Mouse (Mus musculus): ENCODE results near the gene BC024978. TPM values are rescaled to one million over a fixed set of nuclear protein-coding genes. Genes with fewer than 3 reads are reported as not detected.
A peak's percentile ranks its signal among the peaks of the same experiment; 100 is the strongest.

Gene BC024978
- polyA plus RNA-seq, 1 experiment from 2014 or later: 5.1 TPM

DNA sequence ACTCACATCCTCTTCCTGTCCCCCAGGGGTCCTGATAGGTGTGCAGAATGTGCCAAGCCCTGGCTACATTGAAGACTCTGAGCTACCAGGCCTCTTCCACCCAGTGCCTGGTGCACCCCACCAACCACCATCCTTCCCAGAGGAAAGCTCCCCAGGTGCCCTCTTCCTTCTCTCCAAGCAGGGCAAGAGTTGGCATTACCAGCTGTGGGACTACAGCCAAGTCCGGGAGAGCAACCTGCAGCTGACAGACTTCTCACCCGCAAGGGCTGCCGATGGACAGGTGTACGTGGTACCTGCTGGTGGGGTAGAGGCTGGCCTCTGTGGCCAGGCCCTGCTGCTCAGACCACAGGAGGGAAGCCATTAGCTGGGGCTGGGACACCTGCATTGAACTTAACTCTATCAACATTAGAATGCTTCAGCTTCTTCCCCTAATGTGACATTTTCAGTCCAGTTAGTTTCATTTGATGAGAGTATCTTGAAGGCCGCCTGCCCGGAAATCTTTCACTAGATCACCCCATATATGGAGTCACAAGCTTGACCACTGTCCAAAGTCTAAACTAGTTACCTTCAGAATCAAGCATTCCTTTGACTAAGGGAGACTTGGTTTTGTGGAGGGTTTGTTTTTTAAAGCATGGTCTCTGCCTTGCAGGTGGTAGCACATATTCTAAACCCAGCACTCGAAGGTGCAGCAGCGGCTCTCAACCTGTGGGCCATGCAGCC is 8.3 kb downstream of the BC024978 start:
- Histone ChIP-seq H3K4me3 (replicated peaks; ENCODE audit: low read length) (no peak overlapping the region), H3K4me2 (ENCODE audit: low read length) (no peak overlapping the region), H3K9me3 (ENCODE audit: control insufficient read depth, low read length) (no peaks in the 10 kb centered on the region), H3K27me3 (replicated peaks; ENCODE audit: control insufficient read depth, insufficient read depth, low read length) (no peaks in the 10 kb centered on the region), H3K36me3 (ENCODE audit: control insufficient read depth, insufficient read depth) (peaks cover 6% of the 10 kb centered on the region; the same call in 1 of the 2 replicates), H3K9ac (replicated peaks; ENCODE audit: low read depth, low read length) (no peak overlapping the region), H3K4me1 (replicated peaks; ENCODE audit: control insufficient read depth, insufficient read depth, low read length) (no peaks in the 10 kb centered on the region), H3K27ac (ENCODE audit: low read length) (no peak overlapping the region)
- 94% methylated on average over 8 of the region's 8 CpGs for WGBS
- ATAC-seq: no peak

DNA sequence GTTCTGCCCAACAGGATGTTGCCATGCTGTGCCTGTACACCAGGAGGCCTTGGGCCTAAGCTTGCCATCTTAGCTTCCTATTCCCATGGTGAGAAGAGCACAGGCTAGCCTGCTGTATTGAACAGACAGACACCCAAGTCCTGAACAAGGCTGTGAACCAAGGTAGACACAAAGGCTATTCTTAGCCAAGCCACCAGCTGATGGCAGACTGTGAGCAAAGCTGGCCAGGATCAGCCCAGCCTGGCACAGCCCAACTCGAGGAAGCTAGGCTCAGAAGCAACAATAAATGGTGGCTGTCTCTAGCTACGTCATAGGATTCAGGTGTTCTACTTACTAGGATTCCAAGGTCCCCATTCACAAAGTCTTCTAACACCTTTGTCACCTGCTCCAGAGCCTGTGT is 17.0 kb downstream of the BC024978 start:
- no peak for ATAC-seq

DNA sequence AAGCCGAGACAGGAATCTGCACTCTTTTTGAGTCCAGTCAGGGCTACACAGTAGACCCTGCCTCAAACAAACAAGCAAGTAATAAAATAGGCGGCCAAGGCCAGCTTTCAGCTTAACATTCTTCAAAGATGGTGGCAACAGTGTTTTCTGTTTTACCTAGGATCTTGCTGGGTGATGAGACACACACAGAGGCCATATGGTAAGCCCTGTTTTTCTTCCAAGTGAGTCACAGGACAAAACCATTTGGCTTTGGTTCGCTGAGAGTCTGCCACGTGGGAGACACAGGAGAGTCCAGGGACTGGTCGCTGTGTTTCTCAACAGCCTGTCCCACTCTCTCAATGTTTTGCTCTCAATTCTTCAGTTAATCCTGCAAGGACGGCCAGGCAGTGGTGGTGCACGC is 23.0 kb downstream of the BC024978 start:
- no peak overlapping the region for H3K9ac ChIP-seq (replicated peaks; ENCODE audit: low read depth, low read length)
- 85% methylated on average over 7 of the region's 7 CpGs for WGBS

More for the DNA sequence above, 17.0 kb downstream of the BC024978 start:
- H3K9ac ChIP-seq (replicated peaks; ENCODE audit: low read depth, low read length): no peak overlapping the region
- 94% methylated on average over 2 of the region's 2 CpGs for WGBS
- no peak overlapping the region for H3K27ac ChIP-seq (ENCODE audit: low read length)
- H3K36me3 ChIP-seq (ENCODE audit: control insufficient read depth, insufficient read depth): peaks cover 23% of the 10 kb centered on the region
- no peak overlapping the region for H3K4me3 ChIP-seq (replicated peaks; ENCODE audit: low read length)
- H3K9me3 ChIP-seq (ENCODE audit: control insufficient read depth, low read length): no peaks in the 10 kb centered on the region
- no peaks in the 10 kb centered on the region for H3K4me1 ChIP-seq (replicated peaks; ENCODE audit: control insufficient read depth, insufficient read depth, low read length)
- no peaks in the 10 kb centered on the region for H3K27me3 ChIP-seq (replicated peaks; ENCODE audit: control insufficient read depth, insufficient read depth, low read length)
- H3K4me2 ChIP-seq (ENCODE audit: low read length): no peak overlapping the region

DNA sequence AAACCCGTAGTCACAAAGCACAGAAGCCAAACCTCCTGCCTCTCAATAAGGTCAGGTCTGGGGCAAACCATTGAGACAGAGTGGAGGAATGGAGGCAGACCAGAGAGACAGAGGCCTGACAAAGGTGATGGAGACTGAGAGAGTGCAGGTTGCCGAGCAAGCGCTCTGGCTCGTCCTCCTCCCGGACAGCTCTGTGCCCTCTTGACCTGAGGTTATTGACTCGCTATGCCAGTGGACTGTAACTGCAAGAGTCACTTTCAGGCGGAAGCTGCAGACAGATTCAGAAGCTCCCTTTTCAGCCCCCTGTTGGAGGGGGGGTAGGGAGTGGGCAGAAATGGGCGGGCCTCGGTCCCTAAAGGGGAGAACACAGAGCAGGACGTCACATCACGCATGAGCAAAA is 24.4 kb downstream of the BC024978 start:
- 85% methylated on average over 11 of the region's 11 CpGs for WGBS
- Histone ChIP-seq H3K9me3 (ENCODE audit: control insufficient read depth, low read length) (no peaks in the 10 kb centered on the region), H3K27me3 (replicated peaks; ENCODE audit: control insufficient read depth, insufficient read depth, low read length) (no peaks in the 10 kb centered on the region), H3K4me1 (replicated peaks; ENCODE audit: control insufficient read depth, insufficient read depth, low read length) (peaks cover 19% of the 10 kb centered on the region), H3K9ac (replicated peaks; ENCODE audit: low read depth, low read length) (no peak overlapping the region), H3K36me3 (ENCODE audit: control insufficient read depth, insufficient read depth) (peaks cover 8% of the 10 kb centered on the region), H3K4me2 (ENCODE audit: low read length) (no peak overlapping the region), H3K27ac (ENCODE audit: low read length) (no peak overlapping the region), H3K4me3 (replicated peaks; ENCODE audit: low read length) (no peak overlapping the region)
- ATAC-seq: no peak

More for the DNA sequence above, 23.0 kb downstream of the BC024978 start:
- no peaks in the 10 kb centered on the region for H3K27me3 ChIP-seq (replicated peaks; ENCODE audit: control insufficient read depth, insufficient read depth, low read length)
- no peak overlapping the region for H3K27ac ChIP-seq (ENCODE audit: low read length)
- H3K36me3 ChIP-seq (ENCODE audit: control insufficient read depth, insufficient read depth): peaks cover 14% of the 10 kb centered on the region
- H3K4me2 ChIP-seq (ENCODE audit: low read length): no peak overlapping the region
- no peaks in the 10 kb centered on the region for H3K9me3 ChIP-seq (ENCODE audit: control insufficient read depth, low read length)
- no peak overlapping the region for H3K4me3 ChIP-seq (replicated peaks; ENCODE audit: low read length)
- peaks cover 5% of the 10 kb centered on the region for H3K4me1 ChIP-seq (replicated peaks; ENCODE audit: control insufficient read depth, insufficient read depth, low read length)
- ATAC-seq: no peak

DNA sequence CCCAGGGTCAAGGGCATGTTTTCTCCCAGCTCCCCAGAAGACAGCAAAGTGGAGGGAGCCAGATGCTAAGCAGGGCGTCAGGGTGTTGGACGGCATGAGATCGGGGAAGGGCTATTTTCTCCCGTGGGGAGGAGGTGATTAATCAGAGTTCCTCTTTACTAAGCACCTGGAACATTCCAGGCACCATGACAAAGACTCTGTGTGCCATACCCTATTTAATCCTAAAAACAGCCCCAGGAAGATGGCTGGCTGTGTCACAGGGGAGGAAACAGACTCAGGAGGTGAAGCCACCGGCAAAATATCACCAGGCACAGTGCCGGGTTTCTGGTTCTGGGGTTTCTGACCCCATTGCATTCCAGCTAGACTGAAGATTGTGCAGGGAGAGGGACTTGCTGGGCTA is 26.4 kb downstream of the BC024978 start:
- H3K9me3 ChIP-seq (ENCODE audit: control insufficient read depth, low read length): no peaks in the 10 kb centered on the region
- H3K27ac ChIP-seq (ENCODE audit: low read length): no peak overlapping the region
- peaks cover 5% of the 10 kb centered on the region; the same call in 1 of the 2 replicates for H3K36me3 ChIP-seq (ENCODE audit: control insufficient read depth, insufficient read depth)
- 91% methylated on average over 6 of the region's 6 CpGs for WGBS
- no peak for ATAC-seq
- H3K4me2 ChIP-seq (ENCODE audit: low read length): no peak overlapping the region
- H3K4me3 ChIP-seq (replicated peaks; ENCODE audit: low read length): no peak overlapping the region
- no peaks in the 10 kb centered on the region for H3K27me3 ChIP-seq (replicated peaks; ENCODE audit: control insufficient read depth, insufficient read depth, low read length)
- H3K9ac ChIP-seq (replicated peaks; ENCODE audit: low read depth, low read length): no peak overlapping the region
- peaks cover 39% of the 10 kb centered on the region for H3K4me1 ChIP-seq (replicated peaks; ENCODE audit: control insufficient read depth, insufficient read depth, low read length)

DNA sequence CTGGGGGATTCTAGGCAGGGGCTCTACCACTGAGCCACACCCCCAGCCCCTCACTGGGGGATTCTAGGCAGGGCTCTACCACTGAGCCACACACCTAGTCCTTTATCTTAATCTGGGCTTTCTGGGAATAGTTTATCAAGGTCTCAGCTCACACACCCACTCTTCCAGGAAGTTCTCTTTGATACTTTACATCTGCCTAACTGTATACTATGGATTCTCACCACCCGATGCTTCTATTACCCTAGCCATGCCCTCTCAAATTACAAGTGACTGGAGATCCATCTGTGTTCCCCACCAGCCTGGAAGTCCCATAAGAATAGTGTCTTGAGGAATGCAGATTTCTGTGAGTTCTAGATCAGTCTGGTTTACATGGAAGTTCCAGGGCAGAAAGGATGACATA is 27.0 kb downstream of the BC024978 start:
- Histone ChIP-seq H3K36me3 (ENCODE audit: control insufficient read depth, insufficient read depth) (peaks cover 5% of the 10 kb centered on the region; the same call in 1 of the 2 replicates), H3K27ac (ENCODE audit: low read length) (no peak overlapping the region), H3K9ac (replicated peaks; ENCODE audit: low read depth, low read length) (no peak overlapping the region), H3K4me2 (ENCODE audit: low read length) (no peak overlapping the region), H3K27me3 (replicated peaks; ENCODE audit: control insufficient read depth, insufficient read depth, low read length) (no peaks in the 10 kb centered on the region), H3K9me3 (ENCODE audit: control insufficient read depth, low read length) (no peaks in the 10 kb centered on the region), H3K4me3 (replicated peaks; ENCODE audit: low read length) (no peak overlapping the region), H3K4me1 (replicated peaks; ENCODE audit: control insufficient read depth, insufficient read depth, low read length) (peaks cover 45% of the 10 kb centered on the region)
- no peak for ATAC-seq
- WGBS: 87% methylated on average over 1 of the region's 1 CpGs

DNA sequence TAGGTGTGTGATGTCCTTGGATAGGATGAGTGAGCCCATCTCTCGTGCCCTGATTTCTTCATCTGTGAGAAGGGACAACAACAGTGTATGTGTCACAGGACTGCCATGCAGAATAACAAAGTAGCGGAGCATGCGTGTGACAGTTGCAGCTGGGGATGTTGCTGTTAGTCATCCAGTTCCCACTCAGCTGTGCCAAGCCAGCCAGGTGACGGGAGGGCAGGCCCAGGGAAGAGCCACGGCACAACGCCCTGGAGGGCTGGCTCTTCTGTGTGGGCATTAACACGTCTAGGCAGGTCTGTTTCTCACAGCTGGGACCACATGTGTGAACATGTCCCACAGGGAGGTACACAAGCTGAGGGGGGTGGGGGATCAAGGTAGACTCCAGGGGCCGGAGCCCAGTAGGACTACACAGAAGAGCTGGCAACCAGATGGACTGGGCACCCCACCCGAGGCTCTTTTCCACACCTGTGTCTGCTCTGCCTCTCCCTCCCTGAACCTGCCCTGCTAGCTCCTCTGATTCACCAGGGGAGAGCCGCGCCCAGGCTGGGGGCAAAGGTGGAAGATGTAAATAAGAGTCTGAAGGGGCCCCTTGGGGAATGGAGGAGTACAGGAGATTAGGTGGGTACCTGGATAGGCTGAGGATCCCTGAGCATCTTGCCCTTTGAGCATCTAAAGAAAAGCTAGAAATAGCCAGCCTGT is 29.4 kb downstream of the BC024978 start:
- no peaks in the 10 kb centered on the region for H3K27me3 ChIP-seq (replicated peaks; ENCODE audit: control insufficient read depth, insufficient read depth, low read length)
- H3K36me3 ChIP-seq (ENCODE audit: control insufficient read depth, insufficient read depth): peaks cover 2% of the 10 kb centered on the region; the same call in 1 of the 2 replicates
- peak overlapping the region; percentile 15 for H3K4me3 ChIP-seq (replicated peaks; ENCODE audit: low read length)
- H3K4me1 ChIP-seq (replicated peaks; ENCODE audit: control insufficient read depth, insufficient read depth, low read length): peaks cover 52% of the 10 kb centered on the region
- WGBS: 80% methylated on average over 11 of the region's 11 CpGs
- ATAC-seq: no peak
- H3K27ac ChIP-seq (ENCODE audit: low read length): no peak overlapping the region
- H3K9me3 ChIP-seq (ENCODE audit: control insufficient read depth, low read length): no peaks in the 10 kb centered on the region
- H3K4me2 ChIP-seq (ENCODE audit: low read length): peak overlapping the region; percentile 78
- H3K9ac ChIP-seq (replicated peaks; ENCODE audit: low read depth, low read length): peak overlapping the region; percentile 4

DNA sequence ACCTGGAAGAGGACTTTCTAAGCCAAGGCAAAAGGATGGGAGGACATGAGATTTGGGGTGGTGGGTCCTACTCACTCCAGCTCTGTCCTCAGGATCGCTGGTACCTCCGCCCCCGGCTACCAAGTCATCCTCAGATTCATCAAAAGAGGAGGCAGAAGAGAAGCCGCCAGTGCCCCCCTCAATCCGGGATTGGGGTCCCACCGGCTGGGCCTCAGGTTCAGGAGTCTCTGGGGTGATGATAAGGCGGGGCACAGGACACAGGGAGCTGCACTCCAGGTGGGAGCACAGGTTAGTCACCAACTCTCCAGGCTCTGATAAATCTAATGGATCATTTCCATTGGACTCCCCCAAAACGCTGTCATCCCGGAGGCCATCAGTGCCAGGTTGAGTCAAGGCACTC is 31.7 kb downstream of the BC024978 start:
- peaks cover 2% of the 10 kb centered on the region; the same call in 1 of the 2 replicates for H3K36me3 ChIP-seq (ENCODE audit: control insufficient read depth, insufficient read depth)
- H3K27me3 ChIP-seq (replicated peaks; ENCODE audit: control insufficient read depth, insufficient read depth, low read length): no peaks in the 10 kb centered on the region
- H3K4me3 ChIP-seq (replicated peaks; ENCODE audit: low read length): peak overlapping the region; percentile 89
- no peaks in the 10 kb centered on the region for H3K9me3 ChIP-seq (ENCODE audit: control insufficient read depth, low read length)
- no peak for ATAC-seq
- H3K4me1 ChIP-seq (replicated peaks; ENCODE audit: control insufficient read depth, insufficient read depth, low read length): peaks cover 52% of the 10 kb centered on the region
- H3K9ac ChIP-seq (replicated peaks; ENCODE audit: low read depth, low read length): peak overlapping the region; percentile 85
- peak overlapping the region; percentile 78 for H3K4me2 ChIP-seq (ENCODE audit: low read length)
- WGBS: 21% methylated on average over 9 of the region's 9 CpGs
- no peak overlapping the region for H3K27ac ChIP-seq (ENCODE audit: low read length)

DNA sequence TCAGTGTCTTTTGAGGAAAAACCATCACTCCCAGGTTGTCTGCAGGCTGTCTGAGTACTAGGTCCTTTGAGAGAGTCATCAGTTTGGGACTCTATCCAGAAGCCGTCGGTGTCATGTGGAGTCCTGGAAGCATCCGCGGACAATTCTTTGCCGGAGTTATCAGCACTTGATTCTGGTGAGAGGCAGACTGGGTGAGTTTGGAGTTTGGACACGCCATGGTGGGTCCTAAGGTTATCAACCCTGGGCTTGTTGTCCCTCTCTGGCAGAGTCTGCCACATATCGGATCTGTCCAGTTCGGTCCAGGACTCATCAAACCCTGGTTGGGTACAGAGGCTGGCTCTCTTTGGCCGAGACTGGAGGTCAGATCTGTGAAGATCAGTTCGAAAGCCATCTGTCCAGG is 32.1 kb downstream of the BC024978 start:
- Histone ChIP-seq H3K9ac (replicated peaks; ENCODE audit: low read depth, low read length) (peak overlapping the region; percentile 85), H3K4me2 (ENCODE audit: low read length) (peak overlapping the region; percentile 78), H3K36me3 (ENCODE audit: control insufficient read depth, insufficient read depth) (peaks cover 2% of the 10 kb centered on the region; the same call in 1 of the 2 replicates), H3K4me3 (replicated peaks; ENCODE audit: low read length) (peak overlapping the region; percentile 89), H3K27me3 (replicated peaks; ENCODE audit: control insufficient read depth, insufficient read depth, low read length) (no peaks in the 10 kb centered on the region), H3K27ac (ENCODE audit: low read length) (no peak overlapping the region), H3K9me3 (ENCODE audit: control insufficient read depth, low read length) (no peaks in the 10 kb centered on the region), H3K4me1 (replicated peaks; ENCODE audit: control insufficient read depth, insufficient read depth, low read length) (peaks cover 52% of the 10 kb centered on the region)
- ATAC-seq: no peak
- 3% methylated on average over 10 of the region's 10 CpGs for WGBS

All from forebrain, embryonic 16.5 days (tissue).